Mouse (Mus musculus) ES-CJ7 (cell line): ENCODE results near the gene Sult5a1.

Experiments used
- DNase-seq: peaks from one replicate; pipeline ENCODE4 v3.0.0; 2011; ENCODE audit warnings: low read depth, low spot score

The Sult5a1 gene

DNA sequence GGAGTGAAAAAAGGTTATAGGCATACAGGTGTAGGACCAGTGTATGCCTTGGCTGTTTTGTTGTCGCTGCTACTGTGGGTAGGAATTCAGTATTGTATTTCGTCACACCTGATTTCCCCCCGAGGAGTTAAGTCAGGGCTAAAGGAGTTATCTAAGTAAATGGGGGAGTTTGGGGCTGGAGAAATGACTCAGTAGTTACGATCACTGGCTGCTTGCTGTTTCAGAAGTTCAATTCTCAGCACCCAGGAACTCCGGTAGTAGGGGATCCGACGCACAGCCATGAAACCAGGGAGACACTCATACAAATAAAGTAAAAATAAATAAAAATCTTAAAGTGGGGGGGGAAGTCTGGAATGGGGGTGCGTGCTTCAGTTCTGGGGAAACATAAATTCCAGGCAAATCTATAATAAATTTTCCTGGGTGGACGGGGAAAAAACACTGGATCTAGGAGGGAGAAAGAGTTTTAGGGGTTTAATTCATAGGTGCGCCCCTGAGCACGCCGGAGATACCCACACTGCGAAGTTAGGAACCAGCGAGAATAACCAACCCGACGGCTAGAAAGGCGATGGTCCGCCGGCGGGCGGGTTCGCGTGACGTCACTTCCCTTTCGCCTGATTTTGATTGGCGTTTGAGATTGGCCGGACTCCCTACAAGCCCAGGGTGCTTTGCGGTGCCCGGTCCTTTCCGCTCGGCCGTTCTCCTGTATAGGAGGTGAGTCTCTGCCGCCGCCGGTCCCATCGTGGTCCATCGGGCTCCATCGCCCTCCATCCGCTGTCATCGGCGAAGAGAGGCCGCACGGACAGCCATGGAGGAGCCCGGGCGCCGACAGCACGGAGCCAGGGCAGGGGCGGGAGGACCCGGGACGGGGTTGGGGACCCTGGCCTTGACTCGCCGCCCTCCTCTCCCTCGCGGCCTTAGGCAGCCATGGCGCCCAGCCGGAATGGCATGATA lies 56.1 kb downstream of the Sult5a1 start, which contains the start of gene Rpl13:
Gene Rpl13, plus strand, starts transcription at position 616 of the 951 bp plus-strand sequence.
- peak; percentile 97 for DNase-seq

DNA sequence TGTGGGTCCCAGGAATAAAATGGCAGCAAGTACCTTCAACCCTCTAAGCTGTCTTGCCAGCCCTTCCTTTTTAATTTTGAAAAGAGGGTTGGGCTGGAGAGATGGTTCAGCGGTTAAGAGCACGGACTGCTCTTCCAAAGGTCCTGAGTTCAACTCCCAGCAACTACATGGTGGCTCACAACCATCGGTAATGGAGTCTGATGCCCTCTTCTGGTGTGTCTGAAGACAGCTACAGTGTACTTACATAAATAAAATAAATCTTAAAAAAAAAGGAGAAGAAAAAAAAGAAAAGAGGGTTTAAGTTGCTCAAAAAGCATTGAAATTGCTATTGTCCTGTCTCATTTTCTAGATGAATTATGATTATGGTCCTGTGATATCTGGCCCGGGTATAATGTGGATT lies 56.9 kb downstream of the Sult5a1 start:
- no peak for DNase-seq

DNA sequence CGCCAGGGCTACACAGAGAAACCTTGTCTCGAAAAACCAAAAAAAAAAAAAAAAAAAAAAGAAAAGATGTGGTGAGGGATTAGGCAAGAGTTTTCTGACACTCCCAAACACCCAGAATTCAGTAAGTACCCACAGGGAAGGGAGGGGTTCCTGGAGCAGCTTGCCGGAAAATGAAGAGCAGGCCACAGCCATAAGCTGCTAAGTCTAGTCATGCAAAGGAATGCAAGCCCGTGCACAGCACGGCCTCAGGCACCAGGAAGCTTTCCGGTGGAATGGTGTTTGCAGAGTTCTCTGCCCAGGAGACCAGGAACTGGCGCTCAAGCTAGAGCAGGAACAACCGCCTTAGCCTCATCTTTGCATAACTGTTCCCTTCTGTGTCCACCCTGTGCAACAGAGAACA lies 57.8 kb downstream of the Sult5a1 start:
- peak; percentile 69 for DNase-seq

DNA sequence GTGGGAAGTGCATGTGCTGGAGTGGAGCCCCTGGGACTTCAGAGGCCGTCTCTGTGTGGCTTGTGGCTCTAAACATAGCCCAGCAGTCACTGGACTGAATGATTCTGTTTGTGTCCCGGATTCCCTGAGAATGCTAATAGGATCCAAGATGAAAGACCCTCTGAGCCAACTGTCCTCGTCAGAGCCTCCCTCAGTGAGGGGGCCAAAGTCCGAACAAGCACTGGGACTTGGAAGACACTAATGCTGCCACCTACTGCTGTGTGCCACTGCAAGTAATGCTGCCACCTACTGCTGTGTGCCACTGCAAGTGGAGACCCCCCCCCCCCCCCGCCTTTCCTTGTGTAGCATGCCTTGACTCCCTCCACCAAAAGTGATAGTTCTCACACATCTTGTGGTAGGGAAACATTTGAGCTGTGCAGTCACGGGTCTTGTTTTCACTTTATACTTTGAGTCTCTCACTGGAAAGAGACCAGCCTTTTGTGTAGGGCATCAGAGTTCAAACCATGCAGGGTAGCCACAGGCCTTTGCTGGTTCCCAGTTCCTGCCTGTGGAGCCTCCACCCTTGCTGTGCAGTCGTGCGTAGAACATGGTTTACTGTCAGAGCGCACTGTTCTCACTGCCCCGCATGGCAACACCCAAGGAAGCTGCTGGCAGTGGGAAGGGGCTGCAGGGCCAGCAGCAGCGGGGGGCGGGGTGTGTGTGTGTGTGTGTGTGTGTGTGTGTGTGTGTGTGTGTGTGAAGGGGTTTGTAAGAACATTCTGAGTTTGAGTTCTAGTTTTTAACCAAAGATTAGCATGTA lies 60.1 kb downstream of the Sult5a1 start:
- DNase-seq = no peak

DNA sequence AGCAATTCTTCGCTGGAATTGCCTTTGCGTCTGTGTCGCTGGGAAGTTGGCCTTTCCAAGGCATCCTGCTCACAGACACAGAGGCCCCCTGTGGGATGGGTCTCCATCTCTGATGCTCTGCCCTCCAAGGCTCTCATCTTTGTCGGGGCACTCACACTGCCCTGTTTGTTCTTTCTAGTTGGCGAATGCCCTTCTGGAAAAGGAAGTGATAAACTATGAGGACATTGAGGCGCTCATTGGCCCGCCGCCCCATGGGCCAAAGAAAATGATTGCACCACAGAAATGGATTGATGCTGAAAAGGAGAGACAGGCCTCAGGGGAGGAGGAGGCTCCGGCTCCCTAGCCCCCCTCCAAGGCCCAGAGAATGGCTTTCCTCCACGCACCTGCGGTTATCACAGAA lies 60.9 kb downstream of the Sult5a1 start:
- DNase-seq = no peak
